10 mouse cellular contexts compared by ENCODE assay signal in genomic region chr5:86850104-86850503, GRCm38 (mm10). TPM values are rescaled to one million over a fixed set of nuclear protein-coding genes. Genes with fewer than 3 reads are reported as not detected.
DNase-seq lines count a peak whose midpoint lies in the region; ATAC-seq and TF ChIP-seq lines count a peak whose summit lies in the region.
"Had no signal": no experiment of that assay in that cellular context is flagged by ENCODE, and none has a peak within 500 bp of the region (broad histone marks: within the 10 kb centered on the region; RNA-seq: fewer than 3 reads in every experiment).

No protein-coding gene starts in this region.

- ATAC-seq in cerebellum, adult (ENCODE audit: insufficient number of reproducible peaks, low FRiP score, low TSS enrichment) = no peak
- ATAC-seq in liver, postnatal 0 days = no peak
- no peak for ATAC-seq in liver, embryonic 12.5 days
- ATAC-seq in midbrain, embryonic 12.5 days (ENCODE audit: low FRiP score, low read depth) = peak; percentile 68

- H3K9ac ChIP-seq in liver, postnatal 0 days (replicated peaks) = no peak overlapping the region
- no peak overlapping the region for H3K9ac ChIP-seq in liver, embryonic 12.5 days
- no peak overlapping the region for H3K9ac ChIP-seq in midbrain, embryonic 12.5 days (replicated peaks)

- DNase-seq in cerebellum, postnatal 10 days = peak; percentile 55 to 65
- no peak for DNase-seq in liver, postnatal 0 days
- DNase-seq in embryonic facial prominence, embryonic 10.5 days (ENCODE audit: low spot score) = peak; percentile 22
- no peak for DNase-seq in ovary, postnatal 14 days (ENCODE audit: low spot score)
- no peak for DNase-seq in heart, postnatal 36 days

- peak; percentile 68 for TF ChIP-seq CTCF in liver, postnatal 0 days (IDR thresholded peaks at IDR 0.05; ENCODE audit: low read depth)

- intact Hi-C loops in heart, postnatal 36 days (cut with DNase I) = no loop called here

- no peaks in the 10 kb centered on the region for H3K9me3 ChIP-seq in liver, postnatal 0 days (ENCODE audit: low read length)
- H3K9me3 ChIP-seq in liver, embryonic 12.5 days (replicated peaks) = no peaks in the 10 kb centered on the region
- no peaks in the 10 kb centered on the region for H3K9me3 ChIP-seq in embryonic facial prominence, embryonic 10.5 days
- no peaks in the 10 kb centered on the region for H3K9me3 ChIP-seq in midbrain, embryonic 12.5 days

- H3K4me3 ChIP-seq in liver, postnatal 0 days (ENCODE audit: low read depth, low read length) = no peak overlapping the region
- H3K4me3 ChIP-seq in liver, embryonic 12.5 days = no peak overlapping the region
- no peak overlapping the region for H3K4me3 ChIP-seq in embryonic facial prominence, embryonic 10.5 days
- H3K4me3 ChIP-seq in midbrain, embryonic 12.5 days = no peak overlapping the region

- H3K4me1 ChIP-seq in liver, postnatal 0 days (ENCODE audit: insufficient read depth) = no peaks in the 10 kb centered on the region
- no peaks in the 10 kb centered on the region for H3K4me1 ChIP-seq in liver, embryonic 12.5 days
- H3K4me1 ChIP-seq in embryonic facial prominence, embryonic 10.5 days = no peaks in the 10 kb centered on the region
- H3K4me1 ChIP-seq in midbrain, embryonic 12.5 days = no peaks in the 10 kb centered on the region

- no peak for TF ChIP-seq EP300 in liver, postnatal 0 days (IDR thresholded peaks at IDR 0.05; ENCODE audit: low read depth)

- no peaks in the 10 kb centered on the region for H3K36me3 ChIP-seq in liver, postnatal 0 days (replicated peaks; ENCODE audit: insufficient read depth, low read length)
- H3K36me3 ChIP-seq in liver, embryonic 12.5 days = no peaks in the 10 kb centered on the region
- H3K36me3 ChIP-seq in embryonic facial prominence, embryonic 10.5 days (replicated peaks) = no peaks in the 10 kb centered on the region
- no peaks in the 10 kb centered on the region for H3K36me3 ChIP-seq in midbrain, embryonic 12.5 days

- H3K27me3 ChIP-seq in liver, postnatal 0 days (ENCODE audit: insufficient read depth, low read length) = no peaks in the 10 kb centered on the region
- H3K27me3 ChIP-seq in liver, embryonic 12.5 days (replicated peaks) = no peaks in the 10 kb centered on the region
- no peaks in the 10 kb centered on the region for H3K27me3 ChIP-seq in embryonic facial prominence, embryonic 10.5 days (replicated peaks; ENCODE audit: low read depth, poor library complexity, severe bottlenecking)
- no peaks in the 10 kb centered on the region for H3K27me3 ChIP-seq in midbrain, embryonic 12.5 days

- no peak overlapping the region for H3K27ac ChIP-seq in liver, postnatal 0 days (ENCODE audit: low read depth)
- H3K27ac ChIP-seq in liver, embryonic 12.5 days = no peak overlapping the region
- no peak overlapping the region for H3K27ac ChIP-seq in embryonic facial prominence, embryonic 10.5 days (replicated peaks)
- H3K27ac ChIP-seq in midbrain, embryonic 12.5 days (replicated peaks) = no peak overlapping the region
- H3K27ac ChIP-seq: macrophage had no signal

- H3K4me2 ChIP-seq in liver, postnatal 0 days (ENCODE audit: low read depth, low read length) = no peak overlapping the region
- no peak overlapping the region for H3K4me2 ChIP-seq in liver, embryonic 12.5 days
- no peak overlapping the region for H3K4me2 ChIP-seq in midbrain, embryonic 12.5 days (replicated peaks)

RNA-seq across cellular contexts. Expression of gene Ythdc1, which starts 46.1 kb away (rescaled TPM):
- polyA plus RNA-seq in liver, postnatal 0 days (2015; fragmentation: Nextera tagmentation; extraction: Ambion mirVana) = 12.5 and 13.0 TPM in 2 replicates
- 23.2 and 23.9 TPM in 2 replicates for polyA plus RNA-seq in liver, embryonic 12.5 days (2016; fragmentation: Nextera tagmentation; extraction: Ambion mirVana)
- polyA plus RNA-seq in embryonic facial prominence, embryonic 10.5 days (2016; fragmentation: Nextera tagmentation; extraction: Ambion mirVana) = 40.0 and 43.7 TPM in 2 replicates
- 47.7 and 56.1 TPM in 2 replicates for polyA plus RNA-seq in midbrain, embryonic 12.5 days (2016; fragmentation: Nextera tagmentation; extraction: Ambion mirVana)
- 10 to 100 TPM; 32.2 to 33.3 TPM for total RNA-seq in heart, postnatal 36 days (2021)

RNA-seq across cellular contexts. Expression of gene Ugt2b34, which starts 56.6 kb away (rescaled TPM):
- polyA plus RNA-seq in liver, postnatal 0 days (2015; fragmentation: Nextera tagmentation; extraction: Ambion mirVana) = 102 and 108 TPM in 2 replicates
- 29.4 and 32.1 TPM in 2 replicates for polyA plus RNA-seq in liver, embryonic 12.5 days (2016; fragmentation: Nextera tagmentation; extraction: Ambion mirVana)
- 0.06 TPM in 1 of 2 replicates, not detected in the other for polyA plus RNA-seq in embryonic facial prominence, embryonic 10.5 days (2016; fragmentation: Nextera tagmentation; extraction: Ambion mirVana)
- polyA plus RNA-seq in midbrain, embryonic 12.5 days (2016; fragmentation: Nextera tagmentation; extraction: Ambion mirVana) = not detected in 2 replicates
- not detected for total RNA-seq in heart, postnatal 36 days (2021)
- polyA plus RNA-seq: frontal cortex, adult 2 months; macrophage had no signal

Comparison
In these comparisons a context has a peak if more than half of its experiments do, and no peak if none do; other contexts are left out.
1. DNase-seq: peak in cerebellum, postnatal 10 days (2 of 2) and embryonic facial prominence, embryonic 10.5 days (single experiment); none in liver, postnatal 0 days (single experiment), ovary, postnatal 14 days (single experiment) and heart, postnatal 36 days (0 of 2).
2. RNA of gene Ugt2b34, which starts 56.6 kb away (polyA plus RNA-seq): 102 to 108 TPM in liver, postnatal 0 days and 29.4 to 32.1 TPM in liver, embryonic 12.5 days; 0.06 TPM in embryonic facial prominence, embryonic 10.5 days and not detected in midbrain, embryonic 12.5 days; every median in the first group is over 10 times any median in the second.